26 mouse cellular contexts compared by ENCODE assay signal in genomic region chr8:82887234-82887633, GRCm38 (mm10). TPM values are rescaled to one million over a fixed set of nuclear protein-coding genes. Genes with fewer than 3 reads are reported as not detected.
"Had no signal": no experiment of that assay in that cellular context is flagged by ENCODE, and none has a peak within 500 bp of the region (broad histone marks: within the 10 kb centered on the region; RNA-seq: fewer than 3 reads in every experiment).

No protein-coding gene starts in this region.

- H3K27me3 ChIP-seq: embryonic facial prominence, embryonic 12.5 days; embryonic facial prominence, embryonic 13.5 days; embryonic facial prominence, embryonic 15.5 days; forebrain, embryonic 12.5 days; forebrain, embryonic 13.5 days; forebrain, embryonic 15.5 days; heart, embryonic 12.5 days had no signal

- H3K4me1 ChIP-seq: embryonic facial prominence, embryonic 10.5 days; embryonic facial prominence, embryonic 12.5 days; embryonic facial prominence, embryonic 13.5 days; embryonic facial prominence, embryonic 15.5 days; forebrain, embryonic 10.5 days; forebrain, embryonic 12.5 days; forebrain, embryonic 13.5 days; forebrain, embryonic 15.5 days had no signal

- ATAC-seq: forebrain, embryonic 13.5 days; forebrain, embryonic 14.5 days; forebrain, embryonic 15.5 days; forebrain, embryonic 16.5 days; forebrain, postnatal 0 days had no signal

- H3K9ac ChIP-seq: embryonic facial prominence, embryonic 12.5 days; embryonic facial prominence, embryonic 13.5 days; embryonic facial prominence, embryonic 15.5 days; forebrain, embryonic 12.5 days; forebrain, embryonic 13.5 days; forebrain, embryonic 15.5 days; forebrain, postnatal 0 days; heart, embryonic 12.5 days had no signal

- H3K4me3 ChIP-seq: embryonic facial prominence, embryonic 10.5 days; embryonic facial prominence, embryonic 12.5 days; embryonic facial prominence, embryonic 13.5 days; embryonic facial prominence, embryonic 15.5 days; erythroblast, embryonic 14.5 days; forebrain, embryonic 10.5 days; forebrain, embryonic 12.5 days; forebrain, embryonic 13.5 days; forebrain, embryonic 15.5 days; heart, embryonic 12.5 days had no signal

- H3K4me2 ChIP-seq: embryonic facial prominence, embryonic 12.5 days; embryonic facial prominence, embryonic 13.5 days; embryonic facial prominence, embryonic 15.5 days; forebrain, embryonic 12.5 days; forebrain, embryonic 13.5 days; forebrain, embryonic 15.5 days; heart, embryonic 12.5 days had no signal

- DNase-seq: cerebellum, adult 18-20 months; cerebellum, adult 2 months; cerebellum, adult 8-10 months; cerebellum, adult 9-10 months; cerebellum, adult 9-11 months; cerebellum, postnatal 10 days; cerebellum, postnatal 14 days; cerebellum, postnatal 25 days; cerebellum, postnatal 36 days; embryo, embryonic 11 days; forebrain, postnatal 0 days; gastrocnemius, postnatal 14 days; gastrocnemius, postnatal 25 days; gastrocnemius, postnatal 36 days had no signal

- H3K9me3 ChIP-seq: embryonic facial prominence, embryonic 10.5 days; embryonic facial prominence, embryonic 12.5 days; embryonic facial prominence, embryonic 13.5 days; embryonic facial prominence, embryonic 15.5 days; forebrain, embryonic 10.5 days; forebrain, embryonic 12.5 days; forebrain, embryonic 13.5 days; forebrain, embryonic 15.5 days; heart, embryonic 12.5 days had no signal

- H3K27ac ChIP-seq: embryonic facial prominence, embryonic 10.5 days; embryonic facial prominence, embryonic 12.5 days; embryonic facial prominence, embryonic 13.5 days; embryonic facial prominence, embryonic 15.5 days; forebrain, embryonic 10.5 days; forebrain, embryonic 12.5 days; forebrain, embryonic 13.5 days; forebrain, embryonic 15.5 days had no signal

- H3K36me3 ChIP-seq: embryonic facial prominence, embryonic 10.5 days; embryonic facial prominence, embryonic 12.5 days; embryonic facial prominence, embryonic 13.5 days; embryonic facial prominence, embryonic 15.5 days; forebrain, embryonic 10.5 days; forebrain, embryonic 12.5 days; forebrain, embryonic 15.5 days; heart, embryonic 12.5 days had no signal

RNA-seq across cellular contexts. Expression of gene Rnf150, which starts 24.1 kb away (rescaled TPM):
- polyA plus RNA-seq: erythroblast, embryonic 14.5 days had no signal
